Mouse (Mus musculus) embryonic facial prominence, embryonic 13.5 days (tissue): ENCODE results near the gene Ypel4. TPM values are rescaled to one million over a fixed set of nuclear protein-coding genes. Genes with fewer than 3 reads are reported as not detected.
"Not testable (repeated sequence)": the region's sequence is repeated elsewhere in the genome, so short reads cannot be mapped to it uniquely, and the experiment has no call there.

Source experiments
- ATAC-seq: fragments of 200-750 bp; cut with Nextera tagmentation; 2 replicates; pipeline ENCODE4 v1.8.0; 2017; ENCODE audit warnings: low read depth; ENCODE audit not compliant: insufficient number of reproducible peaks, insufficient read depth, low FRiP score, low TSS enrichment
- H3K27ac ChIP-seq: fragments of 300-500 bp; sonication (generic); 2 replicates; pipeline ENCODE4 v1.5.1; 2015; ENCODE audit warnings: moderate library complexity, mild to moderate bottlenecking, inconsistent platforms
- H3K27me3 ChIP-seq: fragments of 300-500 bp; sonication (generic); 2 replicates; pipeline ENCODE4 v1.6.1; 2015; ENCODE audit warnings: mild to moderate bottlenecking, inconsistent platforms
- H3K36me3 ChIP-seq: fragments of 300-500 bp; sonication (generic); 2 replicates; pipeline ENCODE4 v1.6.1; 2015; ENCODE audit warnings: mild to moderate bottlenecking, inconsistent platforms
- H3K4me1 ChIP-seq: fragments of 300-500 bp; sonication (generic); 2 replicates; pipeline ENCODE4 v1.6.1; 2015; ENCODE audit warnings: inconsistent platforms
- H3K4me2 ChIP-seq: fragments of 300-500 bp; sonication (generic); 2 replicates; pipeline ENCODE4 v1.6.1; 2015; ENCODE audit warnings: moderate library complexity, mild to moderate bottlenecking, inconsistent platforms
- H3K4me3 ChIP-seq: fragments of 300-500 bp; sonication (generic); 2 replicates; pipeline ENCODE4 v1.5.1; 2015; ENCODE audit warnings: mild to moderate bottlenecking, inconsistent platforms
- H3K9ac ChIP-seq: fragments of 300-500 bp; sonication (generic); 2 replicates; pipeline ENCODE4 v1.6.1; 2015; ENCODE audit warnings: mild to moderate bottlenecking, inconsistent platforms
- H3K9me3 ChIP-seq: fragments of 300-500 bp; sonication (generic); 2 replicates; pipeline ENCODE4 v1.6.1; 2016; ENCODE audit warnings: inconsistent platforms
- WGBS: fragments of 180-500 bp; shearing (Covaris S2); methylation state at CpG from one replicate; pipeline ENCODE4 v1.1.7; 2015; ENCODE audit warnings: mixed read lengths; 5-methylcytosine and 5-hydroxymethylcytosine counted together
- polyA plus RNA-seq: library from polyadenylated mRNA; unstranded; fragments of >200 nt; fragmentation: Nextera tagmentation; extraction: Ambion mirVana; gene quantifications from 2 replicates; pipeline ENCODE4 v1.2.1, GENCODE M21; 2015

Ypel4 gene
- polyA plus RNA-seq, 1 experiment from 2014 or later = 9.8 TPM

GRCm38 (mm10) chr2:84715562-84716361, 18.1 kb upstream of the Ypel4 start:
- WGBS = under 1% methylated on average over 33 of the region's 33 CpGs
- Histone ChIP-seq H3K9me3 (no peaks in the 10 kb centered on the region), H3K9ac (peak overlapping the region; percentile 77), H3K4me2 (peak overlapping the region; percentile 68), H3K36me3 (peaks cover 2% of the 10 kb centered on the region), H3K4me1 (peaks cover 13% of the 10 kb centered on the region), H3K27ac (peak overlapping the region; percentile 96), H3K4me3 (peak overlapping the region; percentile 93), H3K27me3 (no peaks in the 10 kb centered on the region)
- ATAC-seq = peak; percentile 94

- Histone ChIP-seq H3K4me1 (peaks cover 13% of the 10 kb centered on the region), H3K9ac (peak overlapping the region; percentile 77), H3K27me3 (no peaks in the 10 kb centered on the region), H3K4me2 (peak overlapping the region; percentile 68), H3K36me3 (peaks cover 6% of the 10 kb centered on the region), H3K27ac (peak overlapping the region; percentile 96), H3K9me3 (no peaks in the 10 kb centered on the region), H3K4me3 (peak overlapping the region; percentile 93)
- no peak for ATAC-seq
- 32% methylated on average over 9 of the region's 9 CpGs for WGBS
Observed at GRCm38 (mm10) chr2:84716423-84717355, 17.2 kb upstream of the Ypel4 start.

DNA sequence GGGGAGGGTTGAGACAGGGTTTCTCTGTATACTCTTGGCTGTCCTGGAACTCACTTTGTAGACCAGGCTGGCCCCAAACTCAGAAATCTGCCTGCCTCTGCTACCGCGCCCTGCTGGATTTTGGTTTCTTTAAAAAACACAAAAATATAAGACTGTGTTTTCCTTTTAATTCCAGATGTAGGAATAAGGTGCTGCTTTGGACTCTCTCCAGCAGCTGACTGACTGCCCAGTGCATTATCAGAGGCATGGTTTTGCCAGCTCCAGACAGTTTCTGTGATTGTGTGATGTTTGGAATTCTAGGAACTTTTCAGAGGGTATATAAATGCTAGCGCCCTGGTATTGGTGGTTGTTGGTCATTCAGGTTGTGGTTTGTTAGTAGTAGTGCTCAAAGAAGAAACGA, 16.5 kb upstream of the Ypel4 start:
- Histone ChIP-seq H3K4me2 (no peak overlapping the region), H3K27me3 (no peaks in the 10 kb centered on the region), H3K9me3 (no peaks in the 10 kb centered on the region), H3K27ac (no peak overlapping the region), H3K9ac (no peak overlapping the region), H3K4me3 (no peak overlapping the region), H3K36me3 (peaks cover 8% of the 10 kb centered on the region), H3K4me1 (peaks cover 13% of the 10 kb centered on the region)
- ATAC-seq = no peak
- 93% methylated on average over 4 of the region's 4 CpGs for WGBS

DNA sequence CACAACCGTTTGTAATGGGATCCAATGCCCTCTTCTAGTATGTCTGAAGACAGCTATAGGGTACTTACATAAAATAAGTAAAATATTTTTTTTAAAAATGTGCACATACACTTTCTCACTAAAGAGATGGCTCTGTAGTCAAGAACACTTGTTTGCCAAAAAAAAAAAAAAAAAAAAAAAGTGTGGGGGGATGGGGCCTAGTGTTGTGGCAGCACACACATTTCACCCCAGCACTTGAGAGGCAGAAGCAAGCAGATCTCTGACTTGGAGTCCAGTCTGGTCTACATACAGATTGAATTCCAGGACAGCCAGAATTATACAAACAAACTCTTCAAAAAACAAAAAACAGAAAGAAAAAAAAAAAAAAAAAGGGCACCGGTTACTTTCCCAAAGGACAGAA, 13.1 kb upstream of the Ypel4 start:
- no peak overlapping the region for H3K4me3 ChIP-seq
- H3K27me3 ChIP-seq = no peaks in the 10 kb centered on the region
- no peak overlapping the region for H3K9ac ChIP-seq
- no peaks in the 10 kb centered on the region for H3K9me3 ChIP-seq
- peaks cover 4% of the 10 kb centered on the region for H3K4me1 ChIP-seq
- 90% methylated on average over 2 of the region's 2 CpGs for WGBS
- H3K36me3 ChIP-seq = peaks cover 27% of the 10 kb centered on the region
- no peak overlapping the region for H3K27ac ChIP-seq
- ATAC-seq = no peak
- no peak overlapping the region for H3K4me2 ChIP-seq

- no peak overlapping the region for H3K27ac ChIP-seq
- no peak overlapping the region for H3K4me2 ChIP-seq
- WGBS = 66% methylated on average over 3 of the region's 3 CpGs
- H3K36me3 ChIP-seq = peaks cover 29% of the 10 kb centered on the region
- peaks cover 9% of the 10 kb centered on the region for H3K4me1 ChIP-seq
- no peaks in the 10 kb centered on the region for H3K9me3 ChIP-seq
- ATAC-seq = no peak
- H3K4me3 ChIP-seq = no peak overlapping the region
- H3K9ac ChIP-seq = no peak overlapping the region
- no peaks in the 10 kb centered on the region for H3K27me3 ChIP-seq
Observed at GRCm38 (mm10) chr2:84721182-84721581, 12.7 kb upstream of the Ypel4 start.

DNA sequence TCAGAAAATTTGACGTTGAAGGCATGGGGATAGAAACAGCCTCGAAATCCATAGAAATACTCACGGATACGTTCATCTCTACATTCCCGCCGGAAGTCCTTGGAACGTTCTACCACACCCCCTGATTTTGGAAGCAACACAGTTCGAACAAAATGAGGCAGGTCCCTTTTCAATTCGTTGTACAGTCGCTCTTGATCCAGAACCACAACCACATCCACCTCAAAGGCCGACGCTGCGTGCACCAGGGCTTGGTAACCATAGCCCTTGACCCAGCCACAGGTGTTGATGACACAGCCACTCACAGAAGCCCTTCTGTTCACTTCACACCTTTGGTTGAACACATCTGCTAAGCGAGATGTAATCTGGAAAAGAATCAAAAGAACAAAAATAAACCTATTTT, 10.0 kb upstream of the Ypel4 start:
- Histone ChIP-seq H3K4me1 (peaks cover 13% of the 10 kb centered on the region), H3K4me3 (no peak overlapping the region), H3K27me3 (no peaks in the 10 kb centered on the region), H3K27ac (no peak overlapping the region), H3K9ac (no peak overlapping the region), H3K4me2 (no peak overlapping the region), H3K36me3 (peaks cover 29% of the 10 kb centered on the region), H3K9me3 (no peaks in the 10 kb centered on the region)
- no peak for ATAC-seq
- WGBS = 94% methylated on average over 14 of the region's 14 CpGs

GRCm38 (mm10) chr2:84725770-84726169, 8.1 kb upstream of the Ypel4 start:
- WGBS = 90% methylated on average over 10 of the region's 10 CpGs
- no peaks in the 10 kb centered on the region for H3K9me3 ChIP-seq
- H3K4me2 ChIP-seq = peak overlapping the region; percentile 78
- H3K9ac ChIP-seq = peak overlapping the region; percentile 27; the same call in 1 of the 2 replicates
- peaks cover 13% of the 10 kb centered on the region for H3K4me1 ChIP-seq
- no peak overlapping the region for H3K27ac ChIP-seq
- peak overlapping the region; percentile 63 for H3K4me3 ChIP-seq
- peaks cover 29% of the 10 kb centered on the region for H3K36me3 ChIP-seq
- no peaks in the 10 kb centered on the region for H3K27me3 ChIP-seq
- no peak for ATAC-seq

GRCm38 (mm10) chr2:84726716-84727115, 7.1 kb upstream of the Ypel4 start:
- H3K4me2 ChIP-seq = peak overlapping the region; percentile 78
- 4% methylated on average over 9 of the region's 9 CpGs for WGBS
- H3K4me3 ChIP-seq = peak overlapping the region; percentile 63
- H3K27me3 ChIP-seq = no peaks in the 10 kb centered on the region
- H3K27ac ChIP-seq = no peak overlapping the region; the same call in 1 of the 2 replicates
- H3K9me3 ChIP-seq = no peaks in the 10 kb centered on the region
- H3K36me3 ChIP-seq = peaks cover 23% of the 10 kb centered on the region
- peak overlapping the region; percentile 73 for H3K9ac ChIP-seq
- ATAC-seq = no peak
- peaks cover 13% of the 10 kb centered on the region for H3K4me1 ChIP-seq

- Histone ChIP-seq H3K27ac (peak within 1 kb of the TSS; percentile 84), H3K27me3 (no peaks in the 10 kb centered on the region), H3K9ac (peak within 1 kb of the TSS; percentile 73), H3K9me3 (no peaks in the 10 kb centered on the region), H3K36me3 (peaks cover 22% of the 10 kb centered on the region), H3K4me3 (peak within 1 kb of the TSS; percentile 63), H3K4me2 (peak within 1 kb of the TSS; percentile 78), H3K4me1 (peaks cover 13% of the 10 kb centered on the region)
- ATAC-seq = peak; percentile 95
- WGBS = under 1% methylated on average over 39 of the region's 39 CpGs
Observed at GRCm38 (mm10) chr2:84727172-84727858, 6.5 kb upstream of the Ypel4 start, which contains the start of gene Clp1. Gene Clp1, minus strand, starts transcription at chr2:84727350.

GRCm38 (mm10) chr2:84728191-84728590, 5.7 kb upstream of the Ypel4 start:
- H3K9ac ChIP-seq, H3K9me3 ChIP-seq, ATAC-seq, H3K4me3 ChIP-seq, H3K27ac ChIP-seq, H3K4me2 ChIP-seq, H3K27me3 ChIP-seq: not testable (repeated sequence)
- Histone ChIP-seq H3K4me1 (peaks cover 13% of the 10 kb centered on the region), H3K36me3 (peaks cover 19% of the 10 kb centered on the region)
- 77% methylated on average over 5 of the region's 5 CpGs for WGBS

- H3K4me2 ChIP-seq = no peak overlapping the region
- no peaks in the 10 kb centered on the region for H3K9me3 ChIP-seq
- H3K27ac ChIP-seq = no peak overlapping the region
- H3K4me1 ChIP-seq = peaks cover 34% of the 10 kb centered on the region
- no peak overlapping the region for H3K4me3 ChIP-seq
- no peak overlapping the region for H3K9ac ChIP-seq
- WGBS = 88% methylated on average over 3 of the region's 3 CpGs
- H3K27me3 ChIP-seq = no peaks in the 10 kb centered on the region
- ATAC-seq = no peak
- H3K36me3 ChIP-seq = no peaks in the 10 kb centered on the region
Observed at GRCm38 (mm10) chr2:84731206-84731605, 2.7 kb upstream of the Ypel4 start.
